ENCODE assay signal across 8 mouse cellular contexts in the genomic region with DNA sequence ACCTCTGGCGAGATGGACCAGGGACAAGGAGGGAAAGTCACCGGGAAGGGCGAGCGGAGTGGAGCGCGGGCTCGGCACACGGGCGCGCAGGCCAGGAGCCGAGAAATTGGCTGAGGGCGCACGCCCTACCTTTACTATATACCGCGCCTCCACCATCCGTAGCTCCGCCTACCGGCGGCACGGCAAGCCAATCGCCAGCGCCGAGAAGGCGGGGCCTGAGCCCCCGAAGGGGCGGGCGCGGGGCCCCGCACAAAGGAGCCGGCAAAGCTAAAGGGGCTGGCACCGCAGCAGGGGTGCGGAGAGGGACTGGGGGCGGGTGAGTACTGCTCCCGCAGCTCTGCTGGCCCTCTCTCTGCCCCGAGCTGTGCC. TPM values are rescaled to one million over a fixed set of nuclear protein-coding genes. Genes with fewer than 3 reads are reported as not detected.
DNase-seq lines count a peak whose midpoint lies in the region; ATAC-seq and TF ChIP-seq lines count a peak whose summit lies in the region.

A gene (minus strand): TSS at position 111 of the 369 bp plus-strand sequence.

- peak; percentile 68 for ATAC-seq in cerebellum, adult (ENCODE audit: insufficient number of reproducible peaks, low FRiP score, low TSS enrichment)
- peak; percentile 94 for ATAC-seq in forebrain, embryonic 16.5 days

- no peak for TF ChIP-seq EP300 in ES-Bruce4 (IDR thresholded peaks at IDR 0.05; ENCODE audit: insufficient read depth, low read depth, low read length)

- H3K4me3 ChIP-seq in ES-Bruce4 (ENCODE audit: low read depth, low read length): peak within 1 kb of the TSS; percentile 83
- peak within 1 kb of the TSS; percentile 86 for H3K4me3 ChIP-seq in forebrain, embryonic 16.5 days (replicated peaks; ENCODE audit: low read length)
- peak within 1 kb of the TSS; percentile 66 for H3K4me3 ChIP-seq in lung, adult 2 months (replicated peaks; ENCODE audit: extremely low read depth, low read depth, low read length)
- H3K4me3 ChIP-seq in olfactory bulb, adult 2 months (ENCODE audit: insufficient read depth, low read depth, low read length): peak within 1 kb of the TSS; percentile 98

- H3K9me3 ChIP-seq in ES-Bruce4 (replicated peaks; ENCODE audit: control insufficient read depth, insufficient read depth, low read length, poor library complexity, severe bottlenecking): no peaks in the 10 kb centered on the region
- no peaks in the 10 kb centered on the region for H3K9me3 ChIP-seq in forebrain, embryonic 16.5 days (ENCODE audit: control insufficient read depth, low read length)

- TF ChIP-seq CTCF in ES-Bruce4 (IDR thresholded peaks at IDR 0.05; ENCODE audit: low read depth, low read length): no peak
- no peak for TF ChIP-seq CTCF in lung, adult 2 months (IDR thresholded peaks at IDR 0.05; ENCODE audit: insufficient read depth, low read length)
- no peak for TF ChIP-seq CTCF in olfactory bulb, adult 2 months (IDR thresholded peaks at IDR 0.05; ENCODE audit: insufficient read depth, low read depth, low read length)

- H3K27ac ChIP-seq in ES-Bruce4 (ENCODE audit: insufficient read depth, low read length): peak within 1 kb of the TSS; percentile 29
- peak within 1 kb of the TSS; percentile 96 for H3K27ac ChIP-seq in forebrain, embryonic 16.5 days (ENCODE audit: low read length)
- peak within 1 kb of the TSS; percentile 100 for H3K27ac ChIP-seq in olfactory bulb, adult 2 months (ENCODE audit: insufficient read depth, low read depth, low read length)

- DNase-seq in heart, postnatal 25 days (ENCODE audit: low spot score): peak; percentile 73
- peak; percentile 91 to 92 for DNase-seq in layer of hippocampus, adult 18-20 months (ENCODE audit: low spot score in 2 of 2)
- peak; percentile 83 for DNase-seq in lung, adult 2 months
- peak; percentile 94 for DNase-seq in thymus, postnatal 0 days (ENCODE audit: low spot score)

- peaks cover 7% of the 10 kb centered on the region for H3K36me3 ChIP-seq in ES-Bruce4 (ENCODE audit: control insufficient read depth, insufficient read depth, low read length, poor library complexity, severe bottlenecking)
- peaks cover under 1% of the 10 kb centered on the region for H3K36me3 ChIP-seq in forebrain, embryonic 16.5 days (ENCODE audit: control insufficient read depth, insufficient read depth)

- intact Hi-C loops in heart, postnatal 25 days (cut with DNase I): loop anchor here (5.0 kb wide), 3 partner anchors 91 to 444 kb away; no protein-coding TSS in a partner anchor

- under 1% methylated on average over 34 of the region's 35 CpGs for WGBS in forebrain, embryonic 16.5 days
- under 1% methylated on average over 35 of the region's 35 CpGs for WGBS in lung, adult 2 months
- WGBS in olfactory bulb, adult 2 months: under 1% methylated on average over 33 of the region's 35 CpGs

- H3K4me2 ChIP-seq in forebrain, embryonic 16.5 days (ENCODE audit: low read length): peak within 1 kb of the TSS; percentile 75

- peaks cover 6% of the 10 kb centered on the region for H3K4me1 ChIP-seq in ES-Bruce4 (ENCODE audit: control insufficient read depth, insufficient read depth, low read length)
- peaks cover 44% of the 10 kb centered on the region for H3K4me1 ChIP-seq in forebrain, embryonic 16.5 days (replicated peaks; ENCODE audit: control insufficient read depth, insufficient read depth, low read length)
- no peaks in the 10 kb centered on the region; the same call in none of the 2 replicates for H3K4me1 ChIP-seq in lung, adult 2 months (ENCODE audit: control insufficient read depth, insufficient read depth, low read length)
- H3K4me1 ChIP-seq in olfactory bulb, adult 2 months (ENCODE audit: control insufficient read depth, insufficient read depth, low read length): peaks cover 20% of the 10 kb centered on the region

- no peaks in the 10 kb centered on the region for H3K27me3 ChIP-seq in ES-Bruce4 (ENCODE audit: control insufficient read depth, insufficient read depth, low read length, poor library complexity, severe bottlenecking)
- no peaks in the 10 kb centered on the region for H3K27me3 ChIP-seq in forebrain, embryonic 16.5 days (replicated peaks; ENCODE audit: control insufficient read depth, insufficient read depth, low read length)

- peak within 1 kb of the TSS; percentile 87 for H3K9ac ChIP-seq in ES-Bruce4 (ENCODE audit: low read depth, poor library complexity, severe bottlenecking)
- peak within 1 kb of the TSS; percentile 87 for H3K9ac ChIP-seq in forebrain, embryonic 16.5 days (replicated peaks; ENCODE audit: low read depth, low read length)

- peak; percentile 66 for TF ChIP-seq POLR2A in ES-Bruce4 (IDR thresholded peaks at IDR 0.05; ENCODE audit: insufficient read depth, low read length)
- TF ChIP-seq POLR2A in lung, adult 2 months (IDR thresholded peaks at IDR 0.05; ENCODE audit: borderline replicate concordance, extremely low read depth, low read depth, low read length): peak; percentile 96
- peak; percentile 98 for TF ChIP-seq POLR2A in olfactory bulb, adult 2 months (IDR thresholded peaks at IDR 0.05; ENCODE audit: insufficient read depth, low read depth, low read length)

RNA-seq across cellular contexts. Expression of the gene that starts here (rescaled TPM):
- 116 TPM in 2 replicates for polyA plus RNA-seq in ES-Bruce4 (2011; ENCODE audit: insufficient read depth, insufficient read length, low read depth, missing spikeins)
- 110 and 132 TPM in 2 replicates for polyA plus RNA-seq in forebrain, embryonic 16.5 days (2015; fragmentation: Nextera tagmentation; extraction: Ambion mirVana)
- 100 to 1,000 TPM; 416 to 492 TPM for total RNA-seq in heart, postnatal 25 days (2021)
- 1,000 to 10,000 TPM; 1,935 to 2,007 TPM for total RNA-seq in layer of hippocampus, adult 18-20 months (2021)
- 121 and 173 TPM in 2 replicates for polyA plus RNA-seq in lung, adult 2 months (2012; rRNA removed)
- 868 and 1,072 TPM in 2 replicates for polyA plus RNA-seq in olfactory bulb, adult 2 months (2012; ENCODE audit: insufficient read depth, insufficient read length, low replicate concordance, missing spikeins)
- polyA plus RNA-seq in thymus, postnatal 0 days (2015; fragmentation: Nextera tagmentation; extraction: Ambion mirVana): 53.7 and 60.1 TPM in 2 replicates

Comparison
In these comparisons a context has a peak if more than half of its experiments do, and no peak if none do; other contexts are left out.
1. Peak in every context shown above with its lines: DNase-seq, ATAC-seq, H3K4me3 ChIP-seq and H3K27ac ChIP-seq.
2. H3K27ac ChIP-seq: peak in every context shown above with its lines; median percentile 100 in olfactory bulb, adult 2 months; 96 in forebrain, embryonic 16.5 days; 29 in ES-Bruce4.